Mouse (Mus musculus) intestine, embryonic 14.5 days (tissue): ENCODE data around the gene Aktip. TPM values are rescaled to one million over a fixed set of nuclear protein-coding genes. Genes with fewer than 3 reads are reported as not detected.

Experiments
- ATAC-seq: fragments of 200-750 bp; cut with Nextera tagmentation; replicated peaks from 2 replicates; pipeline ENCODE4 v1.8.0; 2017; ENCODE audit warnings: low read depth, moderate number of reproducible peaks, moderate TSS enrichment, moderate library complexity; ENCODE audit not compliant: low FRiP score, low TSS enrichment
- DNase-seq: peaks from one replicate; pipeline ENCODE4 v3.0.0-alpha.2; 2018; ENCODE audit warnings: low spot score
- H3K27ac ChIP-seq: fragments of 300-500 bp; sonication (generic); 2 replicates; pipeline ENCODE4 v1.5.1; 2014; ENCODE audit warnings: low read depth, mild to moderate bottlenecking, control low read depth
- H3K27me3 ChIP-seq: fragments of 300-500 bp; sonication (generic); replicated peaks from 2 replicates; pipeline ENCODE4 v1.6.1; 2014; ENCODE audit warnings: low read length, control low read depth; ENCODE audit not compliant: control insufficient read depth, insufficient read depth
- H3K36me3 ChIP-seq: fragments of 300-500 bp; sonication (generic); 2 replicates; pipeline ENCODE4 v1.6.1; 2014; ENCODE audit warnings: low read length, control low read depth; ENCODE audit not compliant: control insufficient read depth, insufficient read depth
- H3K4me1 ChIP-seq: fragments of 300-500 bp; sonication (generic); replicated peaks from 2 replicates; pipeline ENCODE4 v1.6.1; 2014; ENCODE audit warnings: low read length, control low read depth, mixed read lengths; ENCODE audit not compliant: control insufficient read depth, insufficient read depth
- H3K4me2 ChIP-seq: fragments of 300-500 bp; sonication (generic); 2 replicates; pipeline ENCODE4 v1.6.1; 2014; ENCODE audit warnings: low read length
- H3K4me3 ChIP-seq: fragments of 300-500 bp; sonication (generic); 2 replicates; pipeline ENCODE4 v1.5.1; 2014; ENCODE audit warnings: low read depth, low read length, control low read depth, mixed read lengths
- H3K9ac ChIP-seq: fragments of 300-500 bp; sonication (generic); 2 replicates; pipeline ENCODE4 v1.6.1; 2014; ENCODE audit warnings: mild to moderate bottlenecking, low read length
- H3K9me3 ChIP-seq: fragments of 300-500 bp; sonication (generic); 2 replicates; pipeline ENCODE4 v1.6.1; 2016; ENCODE audit warnings: low read length, control low read depth; ENCODE audit not compliant: control insufficient read depth
- WGBS: fragments of 180-500 bp; shearing (Covaris S2); extraction: QIAGEN DNeasy Blood & Tissue Kit; methylation state at CpG from one replicate; pipeline ENCODE4 v1.1.7; 2014; 5-methylcytosine and 5-hydroxymethylcytosine counted together
- polyA plus RNA-seq: library from polyadenylated mRNA; unstranded; fragments of >200 nt; fragmentation: Nextera tagmentation; extraction: Ambion mirVana; gene quantifications from 2 replicates; pipeline ENCODE4 v1.2.1, GENCODE M21; 2014

Aktip gene
- polyA plus RNA-seq, 1 experiment from 2014 or later = 48.6 TPM

DNA sequence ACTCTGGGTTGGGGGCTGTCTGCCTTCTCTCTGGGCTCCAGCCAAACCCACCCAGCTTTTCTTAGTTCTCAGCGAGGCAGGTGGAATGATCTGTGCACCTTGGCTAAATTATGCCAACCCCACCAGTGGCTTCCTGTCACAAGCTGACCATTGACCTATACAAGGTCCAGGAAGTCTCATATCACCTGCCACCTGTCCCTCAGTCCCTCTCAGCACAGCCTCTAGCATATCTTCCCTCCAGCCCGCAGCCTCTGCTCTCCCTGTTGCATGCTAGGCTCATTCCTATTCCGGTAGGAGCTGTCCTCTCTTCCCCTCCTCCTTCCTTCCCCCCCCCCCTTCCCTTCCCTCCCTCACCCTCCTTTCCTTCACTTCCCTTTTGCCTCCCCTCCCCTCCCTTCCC is 50.5 kb downstream of the Aktip start:
- Histone ChIP-seq H3K4me2 (no peak overlapping the region), H3K4me1 (no peaks in the 10 kb centered on the region), H3K36me3 (no peaks in the 10 kb centered on the region), H3K9me3 (no peaks in the 10 kb centered on the region), H3K9ac (no peak overlapping the region), H3K27ac (no peak overlapping the region), H3K27me3 (no peaks in the 10 kb centered on the region), H3K4me3 (no peak overlapping the region)
- DNase-seq (no peak), ATAC-seq (no peak)
- 56% methylated on average over 3 of the region's 3 CpGs for WGBS

- DNase-seq = no peak
- Histone ChIP-seq H3K4me2 (no peak overlapping the region), H3K4me3 (no peak overlapping the region), H3K9me3 (no peaks in the 10 kb centered on the region), H3K27ac (no peak overlapping the region), H3K9ac (no peak overlapping the region), H3K27me3 (no peaks in the 10 kb centered on the region), H3K4me1 (no peaks in the 10 kb centered on the region), H3K36me3 (no peaks in the 10 kb centered on the region)
- ATAC-seq = no peak
- WGBS = 48% methylated on average over 15 of the region's 15 CpGs
Measured at GRCm38 (mm10) chr8:91148643-91149178, 51.1 kb downstream of the Aktip start.

DNA sequence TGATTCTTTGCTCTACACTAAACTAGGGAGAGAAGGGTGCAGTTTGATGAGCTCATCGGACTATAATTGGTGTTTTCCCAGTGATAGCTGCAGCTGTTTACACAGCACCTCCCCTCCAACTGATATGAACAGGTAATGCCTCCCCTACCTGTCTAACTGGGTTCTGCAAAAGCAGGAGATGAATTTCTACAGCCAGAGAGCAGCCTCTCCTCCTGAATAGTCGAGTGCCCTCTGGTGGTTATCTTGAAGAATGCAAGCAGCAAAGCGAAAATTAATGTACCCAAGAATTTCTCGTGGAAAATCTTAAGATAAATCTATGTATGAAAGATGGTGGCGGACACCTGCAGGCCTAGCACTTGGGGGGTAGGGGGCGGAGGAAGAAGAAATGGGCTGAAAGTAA is 52.1 kb downstream of the Aktip start:
- Histone ChIP-seq H3K4me3 (no peak overlapping the region), H3K27me3 (no peaks in the 10 kb centered on the region), H3K27ac (no peak overlapping the region), H3K4me1 (no peaks in the 10 kb centered on the region), H3K9me3 (no peaks in the 10 kb centered on the region), H3K4me2 (0 out of 2 replicates have a peak overlapping the region, but pooled peaks have one; percentile 21), H3K9ac (no peak overlapping the region), H3K36me3 (no peaks in the 10 kb centered on the region)
- DNase-seq (peak; percentile 67), ATAC-seq (peak; percentile 69)
- WGBS = 12% methylated on average over 6 of the region's 6 CpGs

- Histone ChIP-seq H3K36me3 (no peaks in the 10 kb centered on the region), H3K9me3 (0 out of 2 replicates have a peak, but pooled peaks cover 5% of the 10 kb centered on the region), H3K4me3 (no peak overlapping the region), H3K4me2 (no peak overlapping the region), H3K4me1 (no peaks in the 10 kb centered on the region), H3K27ac (no peak overlapping the region), H3K27me3 (no peaks in the 10 kb centered on the region), H3K9ac (no peak overlapping the region)
- DNase-seq (no peak), ATAC-seq (no peak)
- 78% methylated on average over 4 of the region's 4 CpGs for WGBS
Measured at GRCm38 (mm10) chr8:91140828-91141227, 58.9 kb downstream of the Aktip start.

GRCm38 (mm10) chr8:91135308-91136181 is 64.2 kb downstream of the Aktip start:
- DNase-seq (no peak), ATAC-seq (no peak)
- Histone ChIP-seq H3K27ac (no peak overlapping the region), H3K27me3 (no peaks in the 10 kb centered on the region), H3K4me2 (no peak overlapping the region), H3K4me1 (peaks cover 8% of the 10 kb centered on the region), H3K4me3 (no peak overlapping the region), H3K9me3 (no peaks in the 10 kb centered on the region), H3K36me3 (no peaks in the 10 kb centered on the region), H3K9ac (no peak overlapping the region)
- 77% methylated on average over 14 of the region's 14 CpGs for WGBS

DNA sequence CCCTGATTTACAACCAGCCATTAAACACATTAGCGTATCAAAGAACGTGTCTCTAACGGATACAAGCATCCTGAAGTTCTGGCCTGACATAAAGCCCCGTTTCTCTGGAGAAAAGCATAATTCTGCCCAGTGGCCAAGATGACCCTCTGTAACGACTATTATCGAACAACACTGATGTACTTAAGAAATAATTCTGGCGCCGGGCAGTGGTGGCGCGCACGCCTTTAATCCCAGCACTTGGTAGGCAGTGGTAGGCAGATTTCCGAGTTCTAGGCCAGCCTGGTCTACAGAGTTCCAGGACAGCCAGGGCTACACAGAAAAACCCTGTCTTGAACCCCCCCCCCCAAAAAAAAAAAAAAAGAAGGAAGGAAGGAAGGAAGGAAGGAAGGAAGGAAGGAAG is 65.1 kb downstream of the Aktip start:
- 46% methylated on average over 12 of the region's 12 CpGs for WGBS
- H3K27me3 ChIP-seq = no peaks in the 10 kb centered on the region
- no peak overlapping the region for H3K9ac ChIP-seq
- H3K27ac ChIP-seq = 0 out of 2 replicates have a peak overlapping the region, but pooled peaks have one; percentile 44
- peaks cover 8% of the 10 kb centered on the region for H3K4me1 ChIP-seq
- H3K4me2 ChIP-seq = peak overlapping the region; percentile 45
- no peaks in the 10 kb centered on the region for H3K36me3 ChIP-seq
- no peaks in the 10 kb centered on the region for H3K9me3 ChIP-seq
- ATAC-seq (no peak), DNase-seq (no peak)
- peak overlapping the region; percentile 88 for H3K4me3 ChIP-seq

- Histone ChIP-seq H3K27me3 (no peaks in the 10 kb centered on the region), H3K9me3 (no peaks in the 10 kb centered on the region), H3K4me2 (peak overlapping the region; percentile 45), H3K4me3 (peak overlapping the region; percentile 88), H3K36me3 (peaks cover 5% of the 10 kb centered on the region), H3K9ac (no peak overlapping the region), H3K4me1 (peaks cover 8% of the 10 kb centered on the region), H3K27ac (0 out of 2 replicates have a peak overlapping the region, but pooled peaks have one; percentile 44)
- ATAC-seq = peak; percentile 99
- DNase-seq = peak; percentile 98
- under 1% methylated on average over 24 of the region's 24 CpGs for WGBS
Measured at GRCm38 (mm10) chr8:91134070-91134475, 65.7 kb downstream of the Aktip start.

DNA sequence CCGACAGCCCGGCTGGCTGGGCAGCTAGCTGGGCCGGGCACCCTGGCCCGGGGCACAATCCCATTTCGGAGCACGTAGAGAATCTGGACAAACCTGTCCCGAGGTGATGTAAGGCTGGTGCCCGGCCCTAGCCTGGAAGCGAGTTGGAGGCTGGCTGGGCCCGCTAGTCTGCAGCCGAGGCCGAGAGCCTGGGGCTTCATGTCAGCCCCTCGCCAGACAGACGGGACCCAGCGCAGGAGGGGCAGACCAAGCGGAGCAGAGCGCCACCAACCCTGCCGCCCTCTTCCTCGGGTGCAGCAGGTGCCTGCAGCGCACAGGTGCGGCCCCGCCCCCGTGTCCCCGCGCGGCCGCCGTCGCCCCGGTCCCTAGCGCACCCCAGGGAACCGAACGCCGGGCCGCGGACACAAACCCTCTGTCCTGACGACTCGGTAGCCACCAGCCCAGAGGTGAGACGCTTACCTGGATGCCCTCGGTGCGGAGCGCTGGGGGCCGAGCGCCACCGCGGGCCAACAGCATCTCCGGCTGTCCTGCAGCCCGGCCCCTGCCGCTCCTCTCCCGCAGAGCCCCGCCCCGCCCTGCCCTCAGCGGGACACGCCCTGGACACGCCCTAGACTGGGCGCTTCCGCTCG is 66.2 kb downstream of the Aktip start:
- under 1% methylated on average over 49 of the region's 58 CpGs for WGBS
- H3K9me3 ChIP-seq = no peaks in the 10 kb centered on the region
- peak overlapping the region; percentile 63 for H3K9ac ChIP-seq
- H3K4me2 ChIP-seq = peak overlapping the region; percentile 88
- H3K4me1 ChIP-seq = peaks cover 8% of the 10 kb centered on the region
- peak; percentile 69; the same call in 1 of the 2 replicates for ATAC-seq
- peaks cover 10% of the 10 kb centered on the region for H3K36me3 ChIP-seq
- no peak overlapping the region for H3K27ac ChIP-seq
- no peaks in the 10 kb centered on the region for H3K27me3 ChIP-seq
- peak; percentile 77 for DNase-seq
- peak overlapping the region; percentile 88 for H3K4me3 ChIP-seq
